9 mouse cellular contexts compared by ENCODE assay signal in genomic region chr3:128040407-128041115, GRCm38 (mm10).
DNase-seq lines count a peak whose midpoint lies in the region; ATAC-seq and TF ChIP-seq lines count a peak whose summit lies in the region.
"Had no signal": no experiment of that assay in that cellular context is flagged by ENCODE, and none has a peak within 500 bp of the region (broad histone marks: within the 10 kb centered on the region; RNA-seq: fewer than 3 reads in every experiment).

No protein-coding gene starts in this region.

- 58% methylated on average over 12 of the region's 12 CpGs for WGBS in hindbrain, embryonic 11.5 days
- 70% methylated on average over 12 of the region's 12 CpGs for WGBS in hindbrain, postnatal 0 days
- WGBS in embryonic facial prominence, embryonic 11.5 days = 41% methylated on average over 12 of the region's 12 CpGs
- WGBS in kidney, embryonic 16.5 days = 25% methylated on average over 12 of the region's 12 CpGs
- WGBS in midbrain, embryonic 16.5 days = 43% methylated on average over 12 of the region's 12 CpGs

- no peak overlapping the region for H3K27ac ChIP-seq in hindbrain, embryonic 11.5 days (ENCODE audit: low read depth, low read length)
- H3K27ac ChIP-seq in hindbrain, postnatal 0 days = no peak overlapping the region
- no peak overlapping the region for H3K27ac ChIP-seq in embryonic facial prominence, embryonic 11.5 days (replicated peaks; ENCODE audit: low read depth, low read length)
- H3K27ac ChIP-seq in kidney, embryonic 16.5 days (ENCODE audit: low read length) = peak overlapping the region; percentile 50
- H3K27ac ChIP-seq in midbrain, embryonic 16.5 days (ENCODE audit: low read length) = no peak overlapping the region
- H3K27ac ChIP-seq: layer of hippocampus, adult 2 months had no signal

- peak; percentile 34 for DNase-seq in hindbrain, embryonic 11.5 days (ENCODE audit: low spot score)
- DNase-seq in hindbrain, postnatal 0 days (ENCODE audit: low spot score) = no peak
- DNase-seq in embryonic facial prominence, embryonic 11.5 days (ENCODE audit: low spot score) = peak; percentile 83
- no peak for DNase-seq in layer of hippocampus, adult 9-11 months
- no peak for DNase-seq in gastrocnemius, adult 18-20 months (ENCODE audit: low spot score)
- DNase-seq in layer of hippocampus, adult 9-10 months (ENCODE audit: low spot score) = no peak

- H3K9ac ChIP-seq in hindbrain, embryonic 11.5 days (ENCODE audit: low read depth, low read length) = no peak overlapping the region
- no peak overlapping the region for H3K9ac ChIP-seq in hindbrain, postnatal 0 days (replicated peaks; ENCODE audit: low read length)
- H3K9ac ChIP-seq in embryonic facial prominence, embryonic 11.5 days (replicated peaks; ENCODE audit: low read length) = no peak overlapping the region
- no peak overlapping the region for H3K9ac ChIP-seq in kidney, embryonic 16.5 days (replicated peaks; ENCODE audit: low read length)
- no peak overlapping the region for H3K9ac ChIP-seq in midbrain, embryonic 16.5 days (ENCODE audit: low read depth, low read length)

- H3K27me3 ChIP-seq in hindbrain, embryonic 11.5 days (ENCODE audit: control insufficient read depth, insufficient read depth, low read length) = no peaks in the 10 kb centered on the region
- no peaks in the 10 kb centered on the region for H3K27me3 ChIP-seq in hindbrain, postnatal 0 days (ENCODE audit: insufficient read depth, low read length)
- no peaks in the 10 kb centered on the region for H3K27me3 ChIP-seq in embryonic facial prominence, embryonic 11.5 days (ENCODE audit: control insufficient read depth, insufficient read depth, low read length)
- no peaks in the 10 kb centered on the region for H3K27me3 ChIP-seq in kidney, embryonic 16.5 days (ENCODE audit: insufficient read depth, low read length)
- H3K27me3 ChIP-seq in midbrain, embryonic 16.5 days (ENCODE audit: control insufficient read depth, insufficient read depth, low read depth, low read length) = no peaks in the 10 kb centered on the region

- ATAC-seq in hindbrain, embryonic 11.5 days (ENCODE audit: low FRiP score) = no peak
- ATAC-seq in hindbrain, postnatal 0 days = no peak
- peak; percentile 56; the same call in 1 of the 2 replicates for ATAC-seq in embryonic facial prominence, embryonic 11.5 days (replicated peaks; ENCODE audit: insufficient number of reproducible peaks, low FRiP score, low TSS enrichment, low read depth)
- peak; percentile 89 for ATAC-seq in kidney, embryonic 16.5 days (ENCODE audit: low FRiP score, low TSS enrichment)
- ATAC-seq in midbrain, embryonic 16.5 days = peak; percentile 72; the same call in 1 of the 2 replicates

- H3K36me3 ChIP-seq in hindbrain, embryonic 11.5 days (ENCODE audit: control insufficient read depth, insufficient read depth, low read length) = no peaks in the 10 kb centered on the region
- H3K36me3 ChIP-seq in hindbrain, postnatal 0 days (ENCODE audit: insufficient read depth, low read length) = no peaks in the 10 kb centered on the region
- H3K36me3 ChIP-seq in embryonic facial prominence, embryonic 11.5 days (replicated peaks; ENCODE audit: control insufficient read depth, insufficient read depth, low read depth, low read length) = no peaks in the 10 kb centered on the region
- no peaks in the 10 kb centered on the region for H3K36me3 ChIP-seq in kidney, embryonic 16.5 days (ENCODE audit: insufficient read depth, low read length)
- H3K36me3 ChIP-seq in midbrain, embryonic 16.5 days (ENCODE audit: control insufficient read depth, insufficient read depth, low read length) = no peaks in the 10 kb centered on the region

- H3K4me1 ChIP-seq in hindbrain, embryonic 11.5 days (replicated peaks; ENCODE audit: control insufficient read depth, insufficient read depth, low read length) = no peaks in the 10 kb centered on the region
- H3K4me1 ChIP-seq in hindbrain, postnatal 0 days (ENCODE audit: insufficient read depth, low read length) = no peaks in the 10 kb centered on the region
- H3K4me1 ChIP-seq in embryonic facial prominence, embryonic 11.5 days (ENCODE audit: control insufficient read depth, insufficient read depth, low read length) = no peaks in the 10 kb centered on the region
- peaks cover 15% of the 10 kb centered on the region for H3K4me1 ChIP-seq in kidney, embryonic 16.5 days (ENCODE audit: insufficient read depth, low read length)
- peaks cover 4% of the 10 kb centered on the region; the same call in 1 of the 2 replicates for H3K4me1 ChIP-seq in midbrain, embryonic 16.5 days (ENCODE audit: control insufficient read depth, insufficient read depth, low read length)

- no peak for TF ChIP-seq CTCF in hindbrain, postnatal 0 days (IDR thresholded peaks at IDR 0.05; ENCODE audit: low read depth)

- no peak overlapping the region for H3K4me3 ChIP-seq in hindbrain, embryonic 11.5 days (ENCODE audit: low read depth, low read length)
- H3K4me3 ChIP-seq in hindbrain, postnatal 0 days (ENCODE audit: low read length) = no peak overlapping the region
- H3K4me3 ChIP-seq in embryonic facial prominence, embryonic 11.5 days (ENCODE audit: low read depth, low read length) = no peak overlapping the region
- no peak overlapping the region for H3K4me3 ChIP-seq in kidney, embryonic 16.5 days (ENCODE audit: low read length)
- H3K4me3 ChIP-seq in midbrain, embryonic 16.5 days (ENCODE audit: low read depth, low read length) = no peak overlapping the region
- H3K4me3 ChIP-seq: layer of hippocampus, adult 2 months had no signal

- H3K9me3 ChIP-seq in hindbrain, embryonic 11.5 days (ENCODE audit: control insufficient read depth, low read length) = no peaks in the 10 kb centered on the region
- no peaks in the 10 kb centered on the region for H3K9me3 ChIP-seq in hindbrain, postnatal 0 days (ENCODE audit: low read length)
- no peaks in the 10 kb centered on the region for H3K9me3 ChIP-seq in embryonic facial prominence, embryonic 11.5 days (replicated peaks; ENCODE audit: control insufficient read depth, low read length)
- H3K9me3 ChIP-seq in kidney, embryonic 16.5 days (ENCODE audit: low read length) = no peaks in the 10 kb centered on the region; the same call in 1 of the 2 replicates
- H3K9me3 ChIP-seq in midbrain, embryonic 16.5 days (replicated peaks; ENCODE audit: control insufficient read depth, low read length, poor library complexity, severe bottlenecking) = no peaks in the 10 kb centered on the region

- no peak overlapping the region for H3K4me2 ChIP-seq in hindbrain, embryonic 11.5 days (replicated peaks; ENCODE audit: low read depth, low read length)
- no peak overlapping the region for H3K4me2 ChIP-seq in hindbrain, postnatal 0 days (ENCODE audit: low read depth, low read length)
- H3K4me2 ChIP-seq in embryonic facial prominence, embryonic 11.5 days (ENCODE audit: low read depth, low read length) = no peak overlapping the region
- H3K4me2 ChIP-seq in kidney, embryonic 16.5 days (replicated peaks; ENCODE audit: low read depth, low read length) = peak overlapping the region; percentile 11; the same call in 1 of the 2 replicates
- no peak overlapping the region for H3K4me2 ChIP-seq in midbrain, embryonic 16.5 days (ENCODE audit: low read length)

Comparison
In these comparisons a context has a peak if more than half of its experiments do, and no peak if none do; other contexts are left out.
1. DNase-seq: peak in hindbrain, embryonic 11.5 days (single experiment) and embryonic facial prominence, embryonic 11.5 days (single experiment); none in hindbrain, postnatal 0 days (single experiment), layer of hippocampus, adult 9-11 months (single experiment), gastrocnemius, adult 18-20 months (single experiment) and layer of hippocampus, adult 9-10 months (single experiment).
2. ATAC-seq: peak in embryonic facial prominence, embryonic 11.5 days (single experiment), kidney, embryonic 16.5 days (single experiment) and midbrain, embryonic 16.5 days (single experiment); none in hindbrain, embryonic 11.5 days (single experiment) and hindbrain, postnatal 0 days (single experiment).